Mouse (Mus musculus) heart, embryonic 14.5 days (tissue): Measurements from ENCODE around the gene Plin4. TPM values are rescaled to one million over a fixed set of nuclear protein-coding genes. Genes with fewer than 3 reads are reported as not detected.
A peak's percentile ranks its signal among the peaks of the same experiment; 100 is the strongest.

Experiments used
- ATAC-seq: fragments of 200-750 bp; cut with Nextera tagmentation; 2 replicates; pipeline ENCODE4 v1.8.0; 2017; ENCODE audit warnings: low read depth, moderate TSS enrichment; ENCODE audit not compliant: insufficient number of reproducible peaks, insufficient read depth, low FRiP score
- H3K27ac ChIP-seq, 2 experiments: fragments of 200-500 bp in 1 of 2; fragments of 300-500 bp in 1 of 2; sonication (generic) in 1 of 2; replicated peaks in 1 of 2; 2 replicates each; pipeline ENCODE4 v1.5.1; 2012 to 2014; ENCODE audit warnings: low read depth in 2 of 2, low read length in 2 of 2, control low read depth in 1 of 2, mild to moderate bottlenecking in 1 of 2, mixed read lengths in 1 of 2; ENCODE audit not compliant: control insufficient read depth in 1 of 2, insufficient read depth in 1 of 2
- H3K27me3 ChIP-seq: fragments of 300-500 bp; sonication (generic); 2 replicates; pipeline ENCODE4 v1.6.1; 2014; ENCODE audit warnings: mild to moderate bottlenecking, low read length, control low read depth; ENCODE audit not compliant: control insufficient read depth, insufficient read depth
- H3K36me3 ChIP-seq: fragments of 300-500 bp; sonication (generic); 2 replicates; pipeline ENCODE4 v1.6.1; 2014; ENCODE audit warnings: mild to moderate bottlenecking, control low read depth, low read length, mixed read lengths; ENCODE audit not compliant: control insufficient read depth, insufficient read depth
- H3K4me1 ChIP-seq, 2 experiments: fragments of 200-500 bp in 1 of 2; fragments of 300-500 bp in 1 of 2; sonication (generic) in 1 of 2; 2 replicates each; pipeline ENCODE4 v1.6.1; 2012 to 2014; ENCODE audit warnings: low read length in 2 of 2, control low read depth in 1 of 2, mixed read lengths in 1 of 2; ENCODE audit not compliant: control insufficient read depth in 2 of 2, insufficient read depth in 2 of 2
- H3K4me2 ChIP-seq: fragments of 300-500 bp; sonication (generic); 2 replicates; pipeline ENCODE4 v1.6.1; 2014; ENCODE audit warnings: mild to moderate bottlenecking, low read length
- H3K4me3 ChIP-seq, 2 experiments: fragments of 200-500 bp in 1 of 2; fragments of 300-500 bp in 1 of 2; sonication (generic) in 1 of 2; 2 replicates each; pipeline ENCODE4 v1.5.1; 2012 to 2014; ENCODE audit warnings: low read length in 2 of 2, mild to moderate bottlenecking in 2 of 2, control low read depth in 1 of 2, low read depth in 1 of 2, moderate library complexity in 1 of 2; ENCODE audit not compliant: control insufficient read depth in 1 of 2, insufficient read depth in 1 of 2
- H3K9ac ChIP-seq: fragments of 300-500 bp; sonication (generic); 2 replicates; pipeline ENCODE4 v1.6.1; 2014; ENCODE audit warnings: mild to moderate bottlenecking, low read length
- H3K9me3 ChIP-seq: fragments of 300-500 bp; sonication (generic); 2 replicates; pipeline ENCODE4 v1.6.1; 2016; ENCODE audit warnings: low read length, control low read depth; ENCODE audit not compliant: control insufficient read depth
- WGBS: fragments of 180-500 bp; shearing (Covaris S2); extraction: QIAGEN DNeasy Blood & Tissue Kit; methylation state at CpG from one replicate; pipeline ENCODE4 v1.1.7; 2014; 5-methylcytosine and 5-hydroxymethylcytosine counted together
- polyA plus RNA-seq: library from polyadenylated mRNA; unstranded; fragments of >200 nt; fragmentation: Nextera tagmentation; extraction: Ambion mirVana; gene quantifications from 2 replicates; pipeline ENCODE4 v1.2.1, GENCODE M21; 2014

Gene Plin4
- polyA plus RNA-seq, 1 experiment from 2014 or later = 0.19 TPM

DNA sequence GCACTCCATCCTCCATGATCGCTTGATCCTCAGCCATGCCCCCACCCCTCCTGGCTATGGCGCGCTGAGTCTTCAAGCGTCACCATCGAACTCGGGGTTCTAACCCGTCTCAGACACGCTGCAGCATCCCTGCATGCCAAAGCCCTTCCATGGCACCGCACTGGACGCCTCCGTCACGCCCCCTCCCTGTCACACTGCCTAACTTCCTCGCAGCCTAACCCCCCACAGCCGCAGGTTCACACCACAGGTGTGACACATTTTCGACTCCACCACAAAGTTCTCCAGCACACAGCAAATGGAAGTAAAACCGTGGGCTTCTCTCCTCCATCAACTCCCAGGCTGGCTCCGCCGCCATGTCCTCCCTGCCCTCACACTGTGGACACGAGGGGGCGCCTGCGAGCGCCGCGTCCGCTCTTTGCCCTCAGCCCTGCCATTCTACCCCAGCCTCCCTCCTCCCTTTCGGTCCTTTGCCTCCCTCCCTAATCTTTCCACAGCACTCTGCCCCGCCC, 24.9 kb upstream of the Plin4 start:
- peaks cover 26% of the 10 kb centered on the region for H3K27me3 ChIP-seq
- H3K4me3 ChIP-seq = peak overlapping the region; percentile 10 to 34
- peak overlapping the region; percentile 28 for H3K9ac ChIP-seq
- no peak; the same call in 1 of the 2 replicates for ATAC-seq
- H3K9me3 ChIP-seq = peaks cover 7% of the 10 kb centered on the region; the same call in 1 of the 2 replicates
- peaks cover 6 to 20% of the 10 kb centered on the region in 2 experiments; a peak in 3 of 4 replicates for H3K4me1 ChIP-seq
- no peaks in the 10 kb centered on the region for H3K36me3 ChIP-seq
- H3K4me2 ChIP-seq = peak overlapping the region; percentile 68
- H3K27ac ChIP-seq = peak overlapping the region in 1 of 2 experiments; percentile 41; a peak in 1 of 4 replicates
- WGBS = 2% methylated on average over 27 of the region's 27 CpGs

DNA sequence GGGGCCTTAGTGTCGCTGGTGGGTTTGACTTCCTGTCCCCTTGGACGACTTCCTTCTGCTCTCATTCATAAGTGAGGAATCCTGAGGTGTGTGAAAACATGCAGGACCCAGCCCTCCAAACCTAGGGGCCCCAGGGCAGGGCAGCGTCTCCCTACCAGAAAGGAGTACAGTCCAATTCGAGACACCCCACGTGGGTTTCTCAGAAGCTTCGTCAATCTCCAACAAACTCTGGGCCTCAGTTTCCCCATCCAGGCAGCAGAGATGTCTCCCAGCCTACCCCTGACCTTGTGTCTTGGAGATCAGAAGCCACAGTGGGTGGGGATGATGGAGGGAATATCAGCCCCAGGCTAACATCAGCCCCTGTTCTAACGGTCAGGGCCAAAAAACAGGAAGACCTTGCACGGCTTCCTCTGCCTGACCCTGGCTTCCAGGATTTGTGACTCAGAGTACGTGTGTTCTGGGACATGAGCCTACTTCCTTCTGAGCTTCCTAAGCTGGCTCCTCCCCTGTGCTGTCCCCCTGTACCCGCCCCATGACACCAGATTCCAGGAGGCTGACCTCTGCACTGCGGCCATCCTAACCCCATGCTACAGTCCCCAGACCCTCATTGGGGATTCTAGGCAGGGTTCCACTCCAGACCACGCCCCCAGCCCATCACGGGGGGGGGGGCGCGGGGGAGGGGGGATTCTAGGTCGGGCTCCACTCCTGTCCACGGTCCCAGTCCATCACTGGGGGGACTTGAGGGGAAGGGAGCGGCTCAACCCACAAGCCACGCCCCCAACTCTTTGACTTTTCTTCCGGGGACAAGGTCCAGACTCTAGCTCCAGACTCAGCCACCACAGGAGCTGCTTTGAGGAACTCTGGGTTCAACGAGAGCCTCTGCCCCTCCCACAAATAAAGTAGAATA, 24.1 kb upstream of the Plin4 start:
- H3K4me1 ChIP-seq = peaks cover 6 to 17% of the 10 kb centered on the region in 2 experiments; a peak in 3 of 4 replicates
- WGBS = 21% methylated on average over 17 of the region's 21 CpGs

GRCm38 (mm10) chr17:56132661-56133060, 23.1 kb upstream of the Plin4 start:
- H3K36me3 ChIP-seq = no peaks in the 10 kb centered on the region
- H3K4me1 ChIP-seq = peaks cover 4 to 17% of the 10 kb centered on the region in 2 experiments; a peak in 3 of 4 replicates
- 4% methylated on average over 14 of the region's 14 CpGs for WGBS

More for the DNA sequence above, 24.1 kb upstream of the Plin4 start:
- H3K9ac ChIP-seq = peak overlapping the region; percentile 28; the same call in 1 of the 2 replicates
- H3K4me2 ChIP-seq = peak overlapping the region; percentile 68
- peaks cover 7% of the 10 kb centered on the region; the same call in 1 of the 2 replicates for H3K9me3 ChIP-seq
- H3K27ac ChIP-seq = peak overlapping the region; percentile 65 to 77
- no peaks in the 10 kb centered on the region for H3K36me3 ChIP-seq
- peaks cover 17% of the 10 kb centered on the region for H3K27me3 ChIP-seq
- H3K4me3 ChIP-seq = peak overlapping the region; percentile 11 to 34; a peak in 3 of 4 replicates
- peak; percentile 60 for ATAC-seq

DNA sequence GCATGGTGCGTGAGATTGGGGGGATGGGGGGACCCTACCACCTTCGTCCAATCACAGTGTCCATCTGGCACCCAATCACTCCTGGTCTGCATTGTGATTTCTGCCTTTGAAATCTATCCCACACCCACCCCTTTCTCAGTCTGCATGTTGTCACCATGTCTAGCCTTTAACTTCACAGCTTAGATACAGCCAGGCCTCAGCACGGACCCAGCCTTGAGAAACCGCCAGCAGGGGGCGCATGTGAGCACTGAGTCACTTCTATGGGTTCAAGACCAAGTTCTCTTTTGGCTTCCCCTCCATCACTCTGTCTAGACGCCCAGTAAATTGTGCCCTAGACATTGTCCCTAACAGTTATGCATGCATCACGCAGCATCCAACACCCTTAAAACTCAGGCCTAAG, 22.2 kb upstream of the Plin4 start:
- Histone ChIP-seq H3K9me3 (peaks cover 7% of the 10 kb centered on the region; the same call in 1 of the 2 replicates), H3K27me3 (peaks cover 6% of the 10 kb centered on the region; the same call in 1 of the 2 replicates), H3K4me3 (no peak overlapping the region), H3K27ac (no peak overlapping the region), H3K4me1 (peaks cover 4 to 17% of the 10 kb centered on the region in 2 experiments; a peak in 3 of 4 replicates), H3K36me3 (no peaks in the 10 kb centered on the region), H3K9ac (no peak overlapping the region), H3K4me2 (no peak overlapping the region)
- WGBS = 43% methylated on average over 7 of the region's 7 CpGs
- no peak for ATAC-seq

More at GRCm38 (mm10) chr17:56132661-56133060, 23.1 kb upstream of the Plin4 start:
- no peak overlapping the region for H3K9ac ChIP-seq
- H3K9me3 ChIP-seq = peaks cover 7% of the 10 kb centered on the region; the same call in 1 of the 2 replicates
- 0 out of 2 replicates have a peak, but pooled peaks cover 8% of the 10 kb centered on the region for H3K27me3 ChIP-seq
- no peak overlapping the region for H3K27ac ChIP-seq
- no peak overlapping the region for H3K4me3 ChIP-seq
- no peak for ATAC-seq
- H3K4me2 ChIP-seq = 0 out of 2 replicates have a peak overlapping the region, but pooled peaks have one; percentile 21

DNA sequence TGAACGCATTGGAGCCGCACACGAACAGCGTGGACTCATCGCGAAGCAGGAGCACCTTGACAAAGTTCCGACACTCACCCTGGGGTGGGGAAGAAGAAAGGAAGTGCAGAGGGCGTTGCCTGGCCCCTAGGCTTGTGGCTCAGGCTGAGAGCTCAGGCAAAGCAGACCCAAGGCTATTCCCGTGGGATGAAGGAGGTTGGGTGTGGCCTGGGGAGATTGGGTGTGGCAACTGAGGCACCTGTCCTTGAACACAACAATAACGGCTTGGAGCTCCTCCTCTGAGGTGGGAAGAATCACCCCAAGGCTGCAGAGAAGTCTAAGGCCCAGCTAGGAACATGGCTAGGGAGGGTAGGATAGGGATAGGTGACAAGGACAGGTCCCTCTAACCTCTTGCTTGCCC, 21.5 kb upstream of the Plin4 start:
- H3K9ac ChIP-seq = no peak overlapping the region
- no peak overlapping the region for H3K4me2 ChIP-seq
- ATAC-seq = no peak
- peaks cover 7% of the 10 kb centered on the region; the same call in 1 of the 2 replicates for H3K9me3 ChIP-seq
- peaks cover 4 to 17% of the 10 kb centered on the region in 2 experiments; a peak in 3 of 4 replicates for H3K4me1 ChIP-seq
- 87% methylated on average over 10 of the region's 10 CpGs for WGBS
- H3K4me3 ChIP-seq = no peak overlapping the region
- H3K27me3 ChIP-seq = peaks cover 9% of the 10 kb centered on the region; the same call in 1 of the 2 replicates
- no peaks in the 10 kb centered on the region for H3K36me3 ChIP-seq
- no peak overlapping the region for H3K27ac ChIP-seq

- Histone ChIP-seq H3K4me2 (no peak overlapping the region), H3K27me3 (peaks cover 23% of the 10 kb centered on the region), H3K4me3 (no peak overlapping the region), H3K9me3 (peaks cover 12% of the 10 kb centered on the region), H3K4me1 (peaks cover 2 to 10% of the 10 kb centered on the region in 2 experiments; a peak in 2 of 4 replicates), H3K9ac (no peak overlapping the region), H3K36me3 (no peaks in the 10 kb centered on the region), H3K27ac (no peak overlapping the region)
- no peak for ATAC-seq
- WGBS = 70% methylated on average over 15 of the region's 15 CpGs
These were observed 18.6 kb upstream of the Plin4 start for GRCm38 (mm10) chr17:56128246-56128645.

DNA sequence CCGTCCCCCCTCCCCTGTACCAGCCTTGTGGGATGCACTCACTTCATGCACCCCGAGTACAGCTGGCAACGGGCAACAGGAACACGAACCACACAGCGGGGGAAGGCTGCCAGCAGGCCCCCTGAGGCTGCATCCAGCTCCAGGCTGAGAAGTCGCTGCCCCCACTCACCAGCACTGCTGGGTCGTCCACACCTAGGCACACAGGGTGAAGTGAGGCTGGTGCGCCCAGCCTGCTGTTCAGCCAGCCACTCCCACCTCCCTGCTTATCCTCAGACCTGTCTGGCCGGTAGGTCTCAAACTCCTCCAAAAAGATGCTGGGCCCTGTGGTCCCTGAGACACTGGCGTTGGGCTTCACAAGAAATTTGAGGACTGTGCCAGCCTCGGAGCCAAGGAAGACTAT, 16.6 kb upstream of the Plin4 start:
- Histone ChIP-seq H3K4me3 (no peak overlapping the region), H3K4me2 (no peak overlapping the region), H3K9me3 (peaks cover 20% of the 10 kb centered on the region), H3K27ac (no peak overlapping the region), H3K27me3 (peaks cover 44% of the 10 kb centered on the region), H3K9ac (no peak overlapping the region), H3K4me1 (peaks cover 2 to 6% of the 10 kb centered on the region in 2 experiments; a peak in 1 of 4 replicates), H3K36me3 (no peaks in the 10 kb centered on the region)
- WGBS = 74% methylated on average over 11 of the region's 11 CpGs
- no peak for ATAC-seq
